In genomic region chr17:12039188-12039587, GRCm38 (mm10) we compare ENCODE assay signal across 8 mouse cellular contexts.
DNase-seq lines count a peak whose midpoint lies in the region; ATAC-seq and TF ChIP-seq lines count a peak whose summit lies in the region.

No protein-coding gene starts in this region.

- H3K4me2 ChIP-seq in kidney, embryonic 14.5 days (replicated peaks; ENCODE audit: low read depth, low read length) = no peak overlapping the region
- H3K4me2 ChIP-seq in limb, embryonic 14.5 days (replicated peaks; ENCODE audit: low read depth, low read length, severe bottlenecking) = peak overlapping the region; percentile 11; the same call in 1 of the 2 replicates
- no peak overlapping the region for H3K4me2 ChIP-seq in stomach, embryonic 14.5 days (replicated peaks; ENCODE audit: low read depth, low read length)

- peak; percentile 80 for ATAC-seq in kidney, embryonic 14.5 days (ENCODE audit: low FRiP score, low TSS enrichment)
- ATAC-seq in limb, embryonic 14.5 days (ENCODE audit: low FRiP score, low read depth) = peak; percentile 68
- 0 out of 2 replicates have a peak, but pooled peaks have one; percentile 31 for ATAC-seq in stomach, embryonic 14.5 days (ENCODE audit: insufficient number of reproducible peaks, insufficient read depth, low FRiP score, low read depth)

- 1% methylated on average over 9 of the region's 9 CpGs for WGBS in kidney, embryonic 14.5 days
- under 1% methylated on average over 9 of the region's 9 CpGs for WGBS in limb, embryonic 14.5 days
- WGBS in stomach, embryonic 14.5 days = under 1% methylated on average over 9 of the region's 9 CpGs

- peak; percentile 72 for DNase-seq in 416B (ENCODE audit: low read depth)
- peak; percentile 91 for DNase-seq in adrenal gland, postnatal 10 days
- DNase-seq in embryo, embryonic 9.5 days (ENCODE audit: extremely low spot score) = peak; percentile 81
- DNase-seq in heart, adult 11 months = peak; percentile 95
- DNase-seq in limb, embryonic 14.5 days (ENCODE audit: low spot score) = peak; percentile 60
- DNase-seq in neural tube, embryonic 10.5 days (ENCODE audit: extremely low spot score, low spot score) = peak; percentile 84

- no peak overlapping the region for H3K27ac ChIP-seq in kidney, embryonic 14.5 days (ENCODE audit: low read depth, low read length)
- no peak overlapping the region for H3K27ac ChIP-seq in limb, embryonic 14.5 days (replicated peaks; ENCODE audit: low read depth, low read length)
- H3K27ac ChIP-seq in stomach, embryonic 14.5 days (ENCODE audit: low read length) = no peak overlapping the region

- H3K9ac ChIP-seq in kidney, embryonic 14.5 days (ENCODE audit: low read depth, low read length) = no peak overlapping the region
- H3K9ac ChIP-seq in limb, embryonic 14.5 days (ENCODE audit: low read depth, low read length, severe bottlenecking) = no peak overlapping the region
- no peak overlapping the region for H3K9ac ChIP-seq in stomach, embryonic 14.5 days (replicated peaks; ENCODE audit: low read depth, low read length)

- no peaks in the 10 kb centered on the region for H3K4me1 ChIP-seq in kidney, embryonic 14.5 days (ENCODE audit: control insufficient read depth, insufficient read depth, low read length)
- no peaks in the 10 kb centered on the region for H3K4me1 ChIP-seq in limb, embryonic 14.5 days (ENCODE audit: control insufficient read depth, insufficient read depth, low read length)
- no peaks in the 10 kb centered on the region for H3K4me1 ChIP-seq in stomach, embryonic 14.5 days (ENCODE audit: control insufficient read depth, insufficient read depth, low read length)

- no peak for TF ChIP-seq POLR2A in limb, embryonic 14.5 days (IDR thresholded peaks at IDR 0.05; ENCODE audit: borderline replicate concordance, extremely low read depth, insufficient read depth, insufficient read length)

- H3K36me3 ChIP-seq in kidney, embryonic 14.5 days (ENCODE audit: control insufficient read depth, insufficient read depth, low read length) = no peaks in the 10 kb centered on the region
- no peaks in the 10 kb centered on the region for H3K36me3 ChIP-seq in limb, embryonic 14.5 days (ENCODE audit: control insufficient read depth, insufficient read depth, low read length)
- no peaks in the 10 kb centered on the region for H3K36me3 ChIP-seq in stomach, embryonic 14.5 days (ENCODE audit: control insufficient read depth, insufficient read depth, low read length)

- H3K4me3 ChIP-seq in kidney, embryonic 14.5 days (ENCODE audit: low read length) = no peak overlapping the region
- H3K4me3 ChIP-seq in limb, embryonic 14.5 days (replicated peaks; ENCODE audit: low read length) = no peak overlapping the region
- H3K4me3 ChIP-seq in stomach, embryonic 14.5 days (ENCODE audit: low read depth, low read length) = no peak overlapping the region

- no peaks in the 10 kb centered on the region for H3K27me3 ChIP-seq in kidney, embryonic 14.5 days (ENCODE audit: control insufficient read depth, insufficient read depth, low read length)
- no peaks in the 10 kb centered on the region for H3K27me3 ChIP-seq in limb, embryonic 14.5 days (ENCODE audit: control insufficient read depth, insufficient read depth, low read length)
- H3K27me3 ChIP-seq in stomach, embryonic 14.5 days (ENCODE audit: control insufficient read depth, insufficient read depth, low read length) = no peaks in the 10 kb centered on the region

- H3K9me3 ChIP-seq in kidney, embryonic 14.5 days (ENCODE audit: control insufficient read depth, low read length) = no peaks in the 10 kb centered on the region
- H3K9me3 ChIP-seq in limb, embryonic 14.5 days (ENCODE audit: control insufficient read depth, low read length) = no peaks in the 10 kb centered on the region
- H3K9me3 ChIP-seq in stomach, embryonic 14.5 days (ENCODE audit: control insufficient read depth, low read depth, low read length) = no peaks in the 10 kb centered on the region
